Mouse (Mus musculus) intestine, postnatal 0 days (tissue): Measurements from ENCODE around the gene Nle1. TPM values are rescaled to one million over a fixed set of nuclear protein-coding genes. Genes with fewer than 3 reads are reported as not detected.

Experiments
- ATAC-seq: fragments of 200-750 bp; cut with Nextera tagmentation; 2 replicates; pipeline ENCODE4 v1.8.0; 2017; ENCODE audit warnings: mild to moderate bottlenecking, moderate TSS enrichment, moderate library complexity
- H3K27ac ChIP-seq: fragments of 300-500 bp; sonication (generic); 2 replicates; pipeline ENCODE4 v1.5.1; 2014; ENCODE audit warnings: mild to moderate bottlenecking, low read depth, low read length, moderate library complexity
- H3K27me3 ChIP-seq: fragments of 300-500 bp; sonication (generic); replicated peaks from 2 replicates; pipeline ENCODE4 v1.6.1; 2014; ENCODE audit warnings: low read length, mixed read lengths; ENCODE audit not compliant: control insufficient read depth, insufficient read depth
- H3K36me3 ChIP-seq: fragments of 300-500 bp; sonication (generic); 2 replicates; pipeline ENCODE4 v1.6.1; 2014; ENCODE audit warnings: mild to moderate bottlenecking, moderate library complexity; ENCODE audit not compliant: control insufficient read depth, insufficient read depth
- H3K4me1 ChIP-seq: fragments of 300-500 bp; sonication (generic); replicated peaks from 2 replicates; pipeline ENCODE4 v1.6.1; 2014; ENCODE audit warnings: antibody characterized with exemption, low read length, mixed read lengths; ENCODE audit not compliant: control insufficient read depth, insufficient read depth
- H3K4me2 ChIP-seq: fragments of 300-500 bp; sonication (generic); replicated peaks from 2 replicates; pipeline ENCODE4 v1.6.1; 2014; ENCODE audit warnings: low read depth, mild to moderate bottlenecking, moderate library complexity
- H3K4me3 ChIP-seq: fragments of 300-500 bp; sonication (generic); 2 replicates; pipeline ENCODE4 v1.5.1; 2014; ENCODE audit warnings: low read depth, low read length
- H3K9ac ChIP-seq: fragments of 300-500 bp; sonication (generic); 2 replicates; pipeline ENCODE4 v1.6.1; 2014; ENCODE audit warnings: mild to moderate bottlenecking, low read depth, low read length
- H3K9me3 ChIP-seq: fragments of 300-500 bp; sonication (generic); 2 replicates; pipeline ENCODE4 v1.6.1; 2016; ENCODE audit warnings: mixed run types; ENCODE audit not compliant: control insufficient read depth
- CTCF ChIP-seq: sonication (generic); IDR thresholded peaks from 2 replicates; pipeline ENCODE4 v1.5.1; 2016; ENCODE audit warnings: low read depth, mild to moderate bottlenecking, control low read depth, antibody characterized with exemption, moderate library complexity
- WGBS: fragments of 180-500 bp; shearing (Covaris S2); extraction: QIAGEN DNeasy Blood & Tissue Kit; methylation state at CpG from one replicate; pipeline ENCODE4 v1.1.7; 2014; 5-methylcytosine and 5-hydroxymethylcytosine counted together
- polyA plus RNA-seq: library from polyadenylated mRNA; unstranded; fragments of >200 nt; fragmentation: Nextera tagmentation; extraction: Ambion mirVana; gene quantifications from 2 replicates; pipeline ENCODE4 v1.2.1, GENCODE M21; 2015

The Nle1 gene
- 8.0 and 10.2 TPM in 2 replicates for polyA plus RNA-seq

DNA sequence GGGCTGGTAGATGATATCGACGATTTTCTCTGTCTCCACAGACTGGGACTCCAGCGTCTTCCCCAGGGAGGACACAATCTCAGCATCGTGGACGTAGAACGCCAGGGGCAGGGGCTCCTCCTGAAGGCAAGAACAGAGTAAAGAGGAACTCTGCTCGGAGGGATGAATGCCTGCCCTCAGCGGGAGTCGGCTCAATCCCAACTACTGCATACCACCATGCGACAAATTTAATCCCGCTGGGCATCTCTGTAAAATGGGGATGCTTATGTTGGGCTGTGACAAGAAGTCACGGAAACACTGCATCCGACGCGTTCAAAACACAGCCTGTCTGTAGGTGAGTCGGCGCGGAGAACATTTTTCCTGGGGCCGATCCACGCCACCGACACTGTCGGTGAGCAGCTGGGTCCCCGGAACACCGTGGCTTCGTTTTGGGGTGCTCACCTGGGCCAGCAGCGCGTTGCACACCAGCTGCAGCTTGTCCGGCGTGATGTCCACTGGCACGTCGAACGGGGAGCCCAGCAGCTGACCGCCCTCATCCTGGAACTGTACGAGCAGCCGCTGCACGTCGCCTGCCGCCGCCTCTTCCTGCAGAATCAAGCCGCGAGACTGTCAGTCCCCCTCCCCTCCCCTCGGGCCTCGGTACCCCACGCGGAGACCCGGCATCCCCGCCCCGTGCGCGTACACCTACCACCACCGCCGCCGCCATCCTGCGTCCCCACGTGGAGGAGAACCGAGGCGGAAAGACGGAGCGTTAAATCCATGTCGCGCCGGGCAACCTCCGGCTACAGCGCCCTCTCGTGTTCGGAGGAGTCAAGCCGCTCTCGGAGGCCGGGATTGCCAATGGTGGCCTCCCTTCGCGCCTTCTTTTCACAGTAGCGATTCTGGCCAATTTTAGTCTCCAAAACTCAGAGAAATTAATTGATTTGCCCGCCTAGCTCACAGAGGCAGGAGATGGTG is at the start of gene Nle1:
Gene Nle1 (minus strand): TSS at position 761 of the 957 bp plus-strand sequence.
- peak; percentile 86 for ATAC-seq
- peak; percentile 97 for TF ChIP-seq CTCF
- H3K36me3 ChIP-seq = peaks cover 23% of the 10 kb centered on the region
- H3K4me3 ChIP-seq = peak within 1 kb of the TSS; percentile 68
- H3K4me1 ChIP-seq = no peaks in the 10 kb centered on the region
- H3K4me2 ChIP-seq = peak within 1 kb of the TSS; percentile 83
- no peak within 1 kb of the TSS for H3K27ac ChIP-seq
- no peaks in the 10 kb centered on the region for H3K9me3 ChIP-seq
- no peaks in the 10 kb centered on the region for H3K27me3 ChIP-seq
- H3K9ac ChIP-seq = peak within 1 kb of the TSS; percentile 57
- 1% methylated on average over 73 of the region's 73 CpGs for WGBS

GRCm38 (mm10) chr11:82956925-82957324 is 48.7 kb upstream of the Nle1 start:
- Histone ChIP-seq H3K4me1 (no peaks in the 10 kb centered on the region), H3K36me3 (no peaks in the 10 kb centered on the region), H3K27me3 (peaks cover 19% of the 10 kb centered on the region), H3K4me3 (no peak overlapping the region), H3K4me2 (no peak overlapping the region), H3K9ac (no peak overlapping the region), H3K27ac (no peak overlapping the region), H3K9me3 (no peaks in the 10 kb centered on the region)
- TF ChIP-seq CTCF = no peak
- 50% methylated on average over 10 of the region's 10 CpGs for WGBS
- ATAC-seq = no peak

- H3K9ac ChIP-seq = no peak overlapping the region
- H3K36me3 ChIP-seq = no peaks in the 10 kb centered on the region
- H3K4me1 ChIP-seq = no peaks in the 10 kb centered on the region
- H3K9me3 ChIP-seq = no peaks in the 10 kb centered on the region
- no peak overlapping the region for H3K27ac ChIP-seq
- peaks cover 33% of the 10 kb centered on the region for H3K27me3 ChIP-seq
- 62% methylated on average over 6 of the region's 6 CpGs for WGBS
- no peak overlapping the region for H3K4me3 ChIP-seq
- no peak for ATAC-seq
- H3K4me2 ChIP-seq = no peak overlapping the region
- no peak for TF ChIP-seq CTCF
These were observed 46.4 kb upstream of the Nle1 start for GRCm38 (mm10) chr11:82954631-82955030.

- Histone ChIP-seq H3K36me3 (no peaks in the 10 kb centered on the region), H3K27me3 (peaks cover 33% of the 10 kb centered on the region), H3K4me1 (no peaks in the 10 kb centered on the region), H3K9me3 (no peaks in the 10 kb centered on the region), H3K9ac (peak overlapping the region; percentile 5; the same call in 1 of the 2 replicates), H3K4me3 (peak overlapping the region; percentile 22; the same call in 1 of the 2 replicates), H3K27ac (no peak overlapping the region), H3K4me2 (peak overlapping the region; percentile 46)
- WGBS = 57% methylated on average over 9 of the region's 9 CpGs
- no peak for ATAC-seq
- no peak for TF ChIP-seq CTCF
These were observed 44.7 kb upstream of the Nle1 start for GRCm38 (mm10) chr11:82952612-82953542.

GRCm38 (mm10) chr11:82951865-82952611 is 43.8 kb upstream of the Nle1 start:
- Histone ChIP-seq H3K27me3 (peaks cover 33% of the 10 kb centered on the region), H3K4me1 (no peaks in the 10 kb centered on the region), H3K27ac (no peak overlapping the region; the same call in 1 of the 2 replicates), H3K9me3 (no peaks in the 10 kb centered on the region), H3K36me3 (no peaks in the 10 kb centered on the region), H3K9ac (peak overlapping the region; percentile 5; the same call in 1 of the 2 replicates), H3K4me3 (peak overlapping the region; percentile 22; the same call in 1 of the 2 replicates), H3K4me2 (peak overlapping the region; percentile 46)
- no peak for ATAC-seq
- no peak for TF ChIP-seq CTCF
- 10% methylated on average over 28 of the region's 28 CpGs for WGBS
